Mouse (Mus musculus) layer of hippocampus, postnatal 14 days (tissue): ENCODE measurements at regions not wholly inside any gene's neighbourhood (a gene's known extent, or its start where the extent isn't known, plus 50 kb on each side); places are given as distances from the start of the nearest gene placed in this dataset.

Experiments
- DNase-seq, 2 experiments: peaks; one replicate each; pipeline ENCODE4 v3.0.0; 2021 to 2022; ENCODE audit warnings: low spot score in 2 of 2, mixed read lengths in 1 of 2

GRCm38 (mm10) chr3:33902431-33902830 is 58.3 kb upstream of the Ccdc39 start:
- DNase-seq = no peak

- no peak for DNase-seq
Observed at GRCm38 (mm10) chr3:33903326-33903725, 59.2 kb upstream of the Ccdc39 start.

- no peak for DNase-seq
Observed at GRCm38 (mm10) chr3:33903816-33904215, 59.7 kb upstream of the Ccdc39 start.

GRCm38 (mm10) chr3:33904854-33905678 is 61.0 kb upstream of the Ccdc39 start:
- peak; percentile 8 to 18 for DNase-seq

GRCm38 (mm10) chr3:33905679-33906007 is 61.5 kb upstream of the Ccdc39 start:
- DNase-seq = no peak

GRCm38 (mm10) chr3:33907061-33907460 is 63.0 kb upstream of the Ccdc39 start:
- no peak for DNase-seq

GRCm38 (mm10) chr3:33911559-33911958 is 67.4 kb upstream of the Ccdc39 start:
- no peak for DNase-seq

- no peak for DNase-seq
Observed at GRCm38 (mm10) chr3:33913470-33913869, 69.4 kb upstream of the Ccdc39 start.

GRCm38 (mm10) chr3:33914386-33914785 is 70.3 kb upstream of the Ccdc39 start:
- DNase-seq = no peak

GRCm38 (mm10) chr3:33915777-33916176 is 71.7 kb upstream of the Ccdc39 start:
- DNase-seq = no peak

GRCm38 (mm10) chr3:33916318-33916717 is 72.2 kb upstream of the Ccdc39 start:
- DNase-seq = no peak

GRCm38 (mm10) chr3:33916818-33917217 is 72.7 kb upstream of the Ccdc39 start:
- no peak for DNase-seq

GRCm38 (mm10) chr3:33918785-33919184 is 74.7 kb upstream of the Ccdc39 start:
- DNase-seq = peak; percentile 73

- DNase-seq = no peak
Observed at GRCm38 (mm10) chr3:33925072-33925471, 81.0 kb upstream of the Ccdc39 start.

GRCm38 (mm10) chr3:33955064-33955463 is 64.7 kb upstream of the Fxr1 start:
- no peak for DNase-seq

- peak; percentile 63 to 73 for DNase-seq
Observed at GRCm38 (mm10) chr3:33955854-33956624, 63.7 kb upstream of the Fxr1 start.

- DNase-seq = no peak
Observed at GRCm38 (mm10) chr3:33956625-33957023, 63.1 kb upstream of the Fxr1 start.

GRCm38 (mm10) chr3:33957676-33958075 is 62.1 kb upstream of the Fxr1 start:
- DNase-seq = no peak

- no peak for DNase-seq
Observed at GRCm38 (mm10) chr3:33958216-33958615, 61.5 kb upstream of the Fxr1 start.

GRCm38 (mm10) chr3:33960211-33960610 is 59.5 kb upstream of the Fxr1 start:
- no peak for DNase-seq

- DNase-seq = no peak
Observed at GRCm38 (mm10) chr3:33962938-33963337, 56.8 kb upstream of the Fxr1 start.

- no peak for DNase-seq
Observed at GRCm38 (mm10) chr3:33967184-33967583, 52.6 kb upstream of the Fxr1 start.
